Mouse (Mus musculus) cerebellum, adult 11 months (tissue): ENCODE data around the gene H2-Eb1.

Experiments
- DNase-seq: peaks from one replicate; pipeline ENCODE4 v3.0.0; 2022

H2-Eb1 gene

DNA sequence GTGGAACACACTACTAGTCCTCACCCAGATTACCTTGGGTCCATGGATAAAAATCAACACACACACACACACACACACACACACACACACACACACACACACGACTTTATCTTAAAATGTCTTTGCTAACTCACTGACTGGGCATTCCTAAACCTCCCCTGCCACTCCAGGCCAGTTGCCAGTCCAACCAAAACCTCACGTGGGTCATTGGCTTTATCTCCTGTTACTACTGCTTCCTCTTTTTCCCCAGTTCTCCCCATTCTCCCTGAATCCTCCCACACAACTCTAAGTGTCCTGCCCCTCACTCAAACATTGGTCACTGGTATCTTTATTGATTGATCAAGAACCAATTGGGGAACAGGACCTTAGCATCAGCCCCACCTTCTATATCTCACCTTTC is 11.6 kb downstream of the H2-Eb1 start:
- no peak for DNase-seq

DNA sequence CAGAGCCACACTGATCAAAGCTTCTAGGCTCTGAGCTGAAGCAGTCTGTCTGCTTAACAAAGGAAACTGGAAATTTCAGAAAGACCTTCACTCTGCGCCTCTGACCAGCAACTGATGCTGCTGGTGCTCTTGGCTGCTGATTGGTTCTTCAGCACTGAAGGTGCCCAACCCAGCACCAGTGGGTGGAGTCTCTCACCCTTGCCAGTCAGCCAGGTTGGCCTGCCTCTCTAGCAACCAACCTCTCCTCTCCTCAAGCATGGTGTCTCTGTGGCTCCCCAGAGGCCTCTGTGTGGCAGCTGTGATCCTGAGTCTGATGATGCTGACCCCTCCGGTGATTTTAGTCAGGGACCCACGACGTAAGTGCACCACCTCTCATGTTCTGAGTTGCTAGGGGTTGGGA is 19.8 kb downstream of the H2-Eb1 start, which contains the start of gene H2-Eb2:
Gene H2-Eb2 (plus strand): TSS at position 230 of the 400 bp plus-strand sequence.
- no peak for DNase-seq

DNA sequence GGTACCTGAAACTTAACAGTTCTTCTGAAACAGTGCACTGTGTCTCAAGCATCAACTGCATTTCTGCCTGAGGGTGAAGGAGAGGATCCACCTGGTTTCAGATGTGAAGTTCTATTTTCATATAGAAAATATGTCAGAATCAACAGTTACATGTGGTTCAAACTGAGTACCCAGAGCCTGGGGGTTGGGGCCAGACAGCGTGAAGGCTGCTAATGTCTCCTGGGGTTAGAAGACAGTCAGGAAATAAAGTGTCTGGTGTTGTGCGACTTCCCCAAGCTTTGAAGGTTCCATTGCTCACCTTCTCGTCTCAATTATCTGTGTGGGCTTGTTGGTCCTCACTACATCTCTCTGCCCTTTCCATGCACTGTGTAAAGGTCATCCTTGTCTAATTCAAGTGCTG is 20.7 kb downstream of the H2-Eb1 start:
- no peak for DNase-seq

DNA sequence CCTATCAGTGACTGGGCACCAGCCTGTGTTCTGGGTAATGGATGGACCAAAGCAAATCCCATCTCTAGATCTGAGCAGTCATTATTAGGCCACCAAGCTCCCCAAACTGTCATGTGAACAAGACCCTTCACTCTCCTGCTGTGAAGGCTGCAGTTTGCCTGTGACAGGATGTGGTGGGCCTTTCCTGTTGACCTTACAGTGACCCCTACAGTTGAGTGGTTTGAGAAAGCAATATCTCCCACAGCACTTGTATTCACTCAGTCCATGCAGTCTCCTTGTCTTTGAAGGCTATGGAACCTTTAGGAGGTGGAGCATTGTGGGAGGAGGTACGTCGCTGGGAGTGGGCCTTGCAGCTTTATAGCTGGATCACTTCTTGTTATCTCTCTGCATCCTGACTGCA is 24.1 kb downstream of the H2-Eb1 start:
- no peak for DNase-seq

DNA sequence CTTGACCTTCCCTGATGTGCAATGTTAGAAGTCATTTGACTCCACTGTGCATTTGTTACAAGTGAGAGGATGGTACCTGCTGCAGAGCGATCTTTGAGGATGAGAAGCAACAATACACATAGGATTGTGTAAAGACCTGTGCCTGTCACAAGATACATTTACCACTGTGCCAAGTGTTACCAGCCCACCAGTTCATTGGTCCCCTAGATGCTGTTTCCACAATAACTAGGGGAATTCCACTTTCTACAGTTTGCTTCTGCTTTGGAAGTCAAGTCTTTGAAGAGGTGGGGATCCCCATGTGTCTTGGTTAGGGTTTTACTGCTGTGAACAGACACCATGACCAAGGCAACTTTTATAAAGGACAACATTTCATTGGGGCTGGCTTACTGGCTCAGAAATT is 25.5 kb downstream of the H2-Eb1 start:
- no peak for DNase-seq

DNA sequence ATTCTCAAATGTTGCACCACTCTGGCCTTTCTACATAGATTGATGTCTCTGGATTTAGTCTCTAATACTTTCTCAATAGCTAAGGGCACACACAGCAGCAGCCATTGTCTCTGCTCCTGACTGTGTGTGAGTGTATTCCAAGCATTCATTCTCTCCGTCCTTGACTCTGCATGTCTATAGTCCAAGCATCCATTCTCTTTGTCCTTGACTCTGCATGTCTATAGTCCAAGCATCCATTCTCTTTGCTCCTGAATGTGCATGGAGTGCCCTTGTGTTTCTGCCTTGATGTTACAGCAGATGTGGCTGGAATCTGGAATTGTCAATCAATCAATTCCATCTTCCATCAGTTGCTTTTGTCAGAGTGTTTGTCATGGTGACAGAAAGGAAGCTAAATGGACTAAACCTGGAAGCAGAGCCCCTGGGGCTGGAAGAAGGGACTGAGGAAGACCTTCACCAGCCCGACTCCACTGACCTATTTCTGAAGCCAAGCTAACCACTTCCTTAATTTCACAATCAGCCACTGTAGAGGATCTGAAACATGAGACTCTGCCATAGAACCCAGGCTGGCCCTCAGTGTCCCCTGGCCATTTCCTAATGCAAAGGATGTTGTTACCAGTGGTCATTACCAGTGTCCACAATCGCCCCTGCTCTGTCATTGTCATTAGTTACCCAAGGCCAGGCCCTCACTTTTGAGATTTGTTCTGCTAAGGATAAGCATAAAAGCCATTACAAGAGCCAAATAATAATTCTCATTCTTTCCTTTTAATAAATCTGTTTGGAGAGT is 35.1 kb downstream of the H2-Eb1 start:
- no peak for DNase-seq

DNA sequence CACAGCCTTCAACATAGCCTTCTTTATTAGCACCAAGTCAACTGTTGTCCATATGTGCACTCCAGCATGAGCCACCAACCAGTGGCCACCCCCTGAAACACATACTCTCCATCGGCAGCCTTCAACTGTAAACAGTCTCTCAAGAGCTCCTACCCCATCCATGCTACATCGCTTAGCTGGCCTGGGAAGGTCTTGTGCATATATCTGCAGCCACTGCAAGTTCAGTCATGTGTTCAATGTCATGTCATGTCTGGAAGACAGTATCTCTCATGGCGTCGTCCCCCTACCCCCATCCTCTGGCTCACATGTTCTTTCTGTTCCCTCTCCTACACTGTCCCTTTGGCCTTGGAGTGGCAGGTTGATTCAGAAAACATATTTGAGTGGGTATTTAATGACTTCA is 39.2 kb downstream of the H2-Eb1 start:
- no peak for DNase-seq

DNA sequence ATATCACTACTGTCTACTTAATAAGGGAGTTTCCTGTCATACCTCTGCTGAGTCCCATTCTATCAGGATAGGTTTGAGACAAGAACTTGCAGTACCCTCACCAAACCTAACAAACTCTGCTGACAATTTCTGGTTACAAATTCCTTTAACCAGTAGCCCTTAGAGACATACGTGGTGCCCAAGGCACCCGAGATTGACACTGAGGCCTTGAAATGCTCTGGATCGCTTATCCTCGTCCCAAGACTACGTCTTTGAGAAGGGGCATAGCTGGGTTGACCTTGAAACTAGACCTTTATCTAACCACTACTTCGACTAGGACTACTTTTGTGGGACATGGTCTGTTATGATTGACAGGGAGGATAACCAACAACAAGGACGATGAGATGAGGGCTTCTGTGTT is 39.8 kb downstream of the H2-Eb1 start:
- no peak for DNase-seq

DNA sequence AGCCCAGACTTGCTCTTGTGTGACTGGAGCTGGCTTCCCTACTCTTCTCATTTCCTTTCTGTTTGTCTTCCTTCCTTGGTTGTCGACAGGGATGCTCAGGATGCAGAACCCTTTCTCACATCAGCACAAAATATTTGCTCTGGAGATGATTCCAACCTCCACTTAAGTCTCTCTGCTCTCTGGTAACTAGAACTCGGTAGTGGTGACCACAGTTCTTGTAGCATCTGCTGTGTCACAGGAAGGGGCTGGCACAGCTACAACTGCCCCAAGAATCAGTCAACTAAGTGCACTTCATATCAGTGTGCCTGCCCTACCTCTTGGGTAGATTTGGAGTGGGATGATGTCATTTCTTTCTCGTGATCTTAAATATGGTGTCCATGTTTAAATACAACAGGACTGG is 40.4 kb downstream of the H2-Eb1 start:
- no peak for DNase-seq

DNA sequence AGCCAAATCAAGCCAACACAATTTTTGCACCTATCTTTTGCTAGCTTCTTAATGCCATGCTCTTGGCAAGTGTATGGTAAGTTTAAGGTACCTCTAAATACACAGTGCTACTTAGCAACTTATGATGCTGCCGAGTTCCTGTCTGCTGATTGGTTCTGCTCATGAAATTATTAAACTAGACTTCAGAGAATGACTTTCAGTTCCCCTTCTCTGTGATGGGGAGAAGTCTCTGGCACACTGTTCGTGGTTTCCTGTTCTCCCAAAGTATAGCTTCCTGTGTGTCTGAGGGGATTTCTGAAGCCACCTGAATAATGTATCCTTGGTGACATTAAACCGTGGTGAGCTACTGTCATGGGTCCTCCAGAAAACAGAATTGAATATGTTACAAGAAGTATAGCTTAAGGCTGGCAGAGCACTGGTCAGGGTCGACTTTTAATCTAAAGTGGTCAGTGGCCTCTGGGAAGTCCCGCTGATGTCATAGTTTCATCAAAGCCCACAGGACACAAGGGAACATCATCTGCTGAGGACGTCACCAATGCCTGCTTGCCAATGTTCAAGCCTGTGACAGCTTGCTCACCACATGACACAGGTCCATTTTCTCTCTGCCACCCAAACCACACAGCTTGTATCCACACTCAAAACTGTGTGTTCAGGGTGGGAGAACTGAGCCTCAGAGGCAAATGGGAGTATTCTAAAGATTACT is 42.1 kb downstream of the H2-Eb1 start:
- DNase-seq, result no peak

DNA sequence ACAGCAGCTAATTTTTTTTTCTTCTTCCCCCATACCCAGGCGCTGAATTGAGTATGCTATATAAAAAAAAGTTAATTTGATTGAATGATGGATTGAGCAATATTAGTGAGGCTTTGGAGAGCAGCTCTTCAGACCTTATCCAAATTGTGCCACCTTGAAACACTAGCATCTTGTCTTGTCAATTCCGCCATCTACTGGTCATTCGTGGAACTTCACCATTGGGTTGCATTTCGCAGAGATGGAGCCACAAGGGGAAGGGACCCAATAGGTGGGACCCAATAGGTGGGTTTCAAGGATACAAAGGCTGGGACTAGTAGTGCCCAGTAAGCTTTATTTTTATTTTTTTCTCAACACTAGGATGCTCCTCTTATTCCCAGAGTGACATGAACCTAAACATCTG is 43.8 kb downstream of the H2-Eb1 start:
- peak; percentile 32 for DNase-seq

DNA sequence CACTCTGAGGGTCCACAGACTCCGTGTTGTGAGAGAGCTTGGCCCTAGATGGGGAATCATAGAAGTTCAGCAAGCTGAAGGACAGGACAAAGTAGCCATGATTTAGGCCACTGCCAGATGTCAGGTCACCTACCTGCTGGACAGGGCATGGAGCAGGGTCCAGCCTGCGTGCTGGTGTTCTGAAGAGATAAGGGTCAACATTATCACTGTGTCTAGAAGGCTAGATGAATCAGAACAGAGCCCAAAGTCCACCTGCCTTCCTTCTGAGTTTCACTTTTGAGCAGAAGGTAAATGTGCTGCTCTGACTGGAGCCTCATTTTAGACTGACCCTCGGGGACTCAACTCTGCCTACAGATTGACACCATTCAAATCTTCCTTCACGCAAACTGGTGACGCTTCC is 48.9 kb downstream of the H2-Eb1 start, which contains the start of gene Btnl2:
Gene Btnl2 (plus strand): TSS at position 284 of the 400 bp plus-strand sequence.
- DNase-seq, result no peak

DNA sequence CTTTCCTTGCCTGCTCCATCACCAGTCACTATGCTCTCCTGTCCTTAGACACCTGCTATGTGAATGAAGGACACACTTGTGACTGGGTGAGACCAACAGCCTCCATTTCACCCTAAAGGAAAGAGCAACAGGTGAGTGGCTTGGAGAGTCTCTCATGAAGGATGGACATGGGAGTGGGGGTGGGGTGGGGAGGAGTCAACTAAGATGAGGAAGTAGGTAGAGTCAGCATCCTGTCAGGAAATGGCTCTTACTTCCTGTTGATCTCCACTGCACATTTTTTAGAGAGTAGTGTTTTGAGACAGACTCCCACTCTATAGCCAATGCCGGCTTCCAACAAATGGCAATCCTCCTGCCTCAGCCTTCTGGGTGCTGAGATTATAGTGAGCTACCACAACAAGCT is 49.3 kb downstream of the H2-Eb1 start:
- no peak for DNase-seq

DNA sequence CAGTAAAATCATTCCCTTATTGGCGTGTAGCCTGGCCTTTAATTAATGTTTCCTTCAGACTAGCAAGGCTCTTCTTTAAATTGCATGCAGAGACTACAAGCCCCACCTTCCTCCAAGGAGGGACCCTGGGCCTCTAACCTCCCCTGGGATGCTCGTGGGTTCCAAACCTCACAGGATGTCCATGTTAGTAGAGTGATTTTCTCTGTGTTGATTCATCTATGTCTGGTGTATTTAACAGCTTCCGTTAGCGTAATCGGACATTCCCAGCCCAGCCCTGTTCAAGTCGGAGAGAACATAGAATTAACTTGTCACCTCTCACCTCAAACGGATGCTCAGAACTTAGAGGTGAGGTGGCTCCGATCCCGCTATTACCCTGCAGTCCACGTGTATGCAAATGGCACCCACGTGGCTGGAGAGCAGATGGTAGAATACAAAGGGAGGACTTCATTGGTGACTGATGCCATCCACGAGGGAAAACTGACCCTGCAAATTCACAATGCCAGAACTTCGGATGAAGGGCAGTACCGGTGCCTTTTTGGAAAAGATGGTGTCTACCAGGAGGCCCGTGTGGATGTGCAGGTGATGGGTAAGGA is 57.4 kb downstream of the H2-Eb1 start:
- no peak for DNase-seq

DNA sequence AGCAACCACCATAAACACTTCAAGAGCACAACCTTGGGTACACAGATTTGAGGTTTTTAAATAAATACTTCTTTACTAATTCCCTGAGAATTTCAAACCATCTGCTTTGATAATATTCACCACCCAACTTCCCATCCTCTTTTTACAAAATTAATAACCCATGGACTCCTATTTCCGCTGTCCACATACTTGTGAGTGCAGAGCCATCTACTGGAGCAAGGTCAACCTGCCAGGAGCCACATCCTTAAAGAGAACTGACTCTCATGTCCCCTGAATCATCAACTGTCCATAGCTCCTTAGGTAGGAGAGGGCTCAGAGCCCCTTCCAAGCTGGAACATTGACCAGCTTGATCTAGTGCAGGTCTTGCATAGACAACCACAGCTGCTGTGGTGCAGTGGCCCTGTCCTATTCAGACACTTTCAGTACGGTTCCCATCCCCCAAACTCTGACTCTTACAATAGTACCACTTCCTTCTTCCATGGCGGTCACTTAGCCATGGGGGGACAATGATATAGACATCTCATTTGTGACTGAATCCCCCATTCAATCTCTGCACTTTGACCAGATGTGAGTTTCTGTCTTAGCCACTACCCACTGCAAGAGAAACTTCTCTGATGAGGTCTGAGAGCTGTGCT is 58.1 kb downstream of the H2-Eb1 start:
- no peak for DNase-seq

DNA sequence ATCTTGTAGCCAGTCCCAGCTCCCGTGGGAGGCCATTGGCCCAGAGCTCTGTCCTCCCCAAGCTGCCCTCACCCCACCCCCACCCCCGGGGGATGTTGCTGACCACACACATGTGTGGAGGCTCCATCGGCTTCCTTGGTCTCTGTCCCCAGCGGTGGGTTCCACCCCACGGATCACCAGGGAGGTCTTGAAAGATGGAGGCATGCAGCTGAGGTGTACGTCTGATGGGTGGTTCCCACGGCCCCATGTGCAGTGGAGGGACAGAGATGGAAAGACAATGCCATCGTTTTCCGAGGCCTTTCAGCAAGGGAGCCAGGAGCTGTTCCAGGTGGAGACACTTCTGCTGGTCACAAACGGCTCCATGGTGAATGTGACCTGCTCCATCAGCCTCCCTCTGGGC is 59.4 kb downstream of the H2-Eb1 start:
- no peak for DNase-seq
